ENCODE assay signal across 8 mouse cellular contexts in the genomic region with DNA sequence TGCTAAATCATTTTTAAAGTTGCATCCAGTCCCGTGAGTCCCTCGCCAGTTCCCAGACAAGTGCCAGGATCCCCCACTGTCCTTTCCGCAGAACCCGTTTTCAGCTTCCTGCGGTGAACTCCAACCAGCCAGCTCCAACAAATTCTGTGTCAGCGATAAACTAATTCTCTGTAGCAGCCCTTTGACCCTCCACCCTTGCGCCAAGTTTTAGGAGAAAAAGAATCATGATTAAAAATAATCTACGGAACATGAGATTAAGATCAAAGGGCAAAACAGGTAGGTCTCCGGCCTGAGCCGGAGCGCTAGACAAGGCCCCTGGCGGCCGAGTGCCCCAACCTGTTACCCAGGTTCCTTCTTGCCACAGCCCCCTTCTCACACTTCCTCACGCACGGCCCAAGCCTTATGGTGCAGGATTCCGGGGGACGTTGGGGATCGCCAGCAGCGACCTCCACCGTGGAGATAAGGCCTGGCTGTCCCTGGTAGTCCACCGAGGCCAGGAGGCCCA. TPM values are rescaled to one million over a fixed set of nuclear protein-coding genes. Genes with fewer than 3 reads are reported as not detected.
DNase-seq lines count a peak whose midpoint lies in the region; ATAC-seq and TF ChIP-seq lines count a peak whose summit lies in the region.

No protein-coding gene starts in this region.

- 1% methylated on average over 21 of the region's 21 CpGs for WGBS in liver, adult 2 months
- WGBS in neural tube, embryonic 15.5 days: under 1% methylated on average over 21 of the region's 21 CpGs

- peak overlapping the region; percentile 79 for H3K9ac ChIP-seq in liver, adult 2 months (ENCODE audit: low read depth, low read length)
- H3K9ac ChIP-seq in neural tube, embryonic 15.5 days (replicated peaks): peak overlapping the region; percentile 82

- H3K36me3 ChIP-seq in liver, adult 2 months (ENCODE audit: control insufficient read depth, insufficient read depth, low read length): peaks cover 24% of the 10 kb centered on the region
- H3K36me3 ChIP-seq in neural tube, embryonic 15.5 days: peaks cover 6% of the 10 kb centered on the region

- peak overlapping the region; percentile 84 for H3K4me2 ChIP-seq in neural tube, embryonic 15.5 days

- peak; percentile 25; the same call in 1 of the 2 replicates for ATAC-seq in frontal cortex, adult (ENCODE audit: low TSS enrichment)
- peak; percentile 12 for ATAC-seq in CD4-positive, CD25-positive, alpha-beta regulatory T cell, adult 4 months
- ATAC-seq in hematopoietic stem cell, adult 5-6 weeks (replicated peaks in 1 of 2; ENCODE audit: insufficient read depth in 1 of 2, low FRiP score in 2 of 2, low TSS enrichment in 1 of 2, low read depth in 1 of 2, poor library complexity in 2 of 2, severe bottlenecking in 2 of 2): peak; percentile 47 to 69
- ATAC-seq in neural tube, embryonic 15.5 days (ENCODE audit: low FRiP score): peak; percentile 80

- H3K27me3 ChIP-seq in liver, adult 2 months (ENCODE audit: control insufficient read depth, insufficient read depth, low read length): no peaks in the 10 kb centered on the region
- no peaks in the 10 kb centered on the region for H3K27me3 ChIP-seq in neural tube, embryonic 15.5 days (replicated peaks)

- peak overlapping the region; percentile 72 for H3K4me3 ChIP-seq in liver, adult 2 months (ENCODE audit: insufficient read depth, low read depth, low read length)
- peak overlapping the region; percentile 91 for H3K4me3 ChIP-seq in neural tube, embryonic 15.5 days (replicated peaks)

- no peaks in the 10 kb centered on the region for H3K9me3 ChIP-seq in neural tube, embryonic 15.5 days (replicated peaks)

- TF ChIP-seq POLR2A in liver, adult 2 months (IDR thresholded peaks at IDR 0.05; ENCODE audit: extremely low read depth, insufficient read depth, low read length): no peak

- DNase-seq in frontal cortex, postnatal 10 days (ENCODE audit: low spot score in 2 of 2): no peak
- peak; percentile 47 to 51 for DNase-seq in cerebellum, postnatal 25 days
- DNase-seq in liver, adult 2 months (ENCODE audit: extremely low read depth, low read depth, low spot score): peak; percentile 86
- no peak for DNase-seq in layer of hippocampus, adult 9-11 months

- peaks cover 11% of the 10 kb centered on the region; the same call in 1 of the 2 replicates for H3K79me2 ChIP-seq in liver, adult 2 months (ENCODE audit: control insufficient read depth, insufficient read depth, low read length)

- H3K27ac ChIP-seq in liver, adult 2 months (replicated peaks; ENCODE audit: insufficient read depth, low read depth, low read length): peak overlapping the region; percentile 83
- H3K27ac ChIP-seq in neural tube, embryonic 15.5 days (replicated peaks): peak overlapping the region; percentile 88

- peaks cover 6% of the 10 kb centered on the region for H3K4me1 ChIP-seq in liver, adult 2 months (ENCODE audit: control insufficient read depth, insufficient read depth, low read length)
- H3K4me1 ChIP-seq in neural tube, embryonic 15.5 days: peaks cover 34% of the 10 kb centered on the region

- TF ChIP-seq CTCF in liver, adult 2 months (IDR thresholded peaks at IDR 0.05; ENCODE audit: low read depth, low read length): no peak

RNA-seq across cellular contexts. Expression of gene Arl6ip1, which starts 0.5 kb away (rescaled TPM):
- 100 to 1,000 TPM; 637 to 665 TPM for polyA plus RNA-seq in CD4-positive, CD25-positive, alpha-beta regulatory T cell, adult 4 months (2017; shearing (Covaris generic))
- 189 and 223 TPM in 2 replicates for total RNA-seq in hematopoietic stem cell, adult 5-6 weeks (2017)
- 138 and 143 TPM in 2 replicates for total RNA-seq in liver, adult 2 months (2014; rRNA removed)
- 75.4 and 97.8 TPM in 2 replicates for polyA plus RNA-seq in liver, adult 2 months (2012; rRNA removed)
- 500 and 542 TPM in 2 replicates for polyA plus RNA-seq in neural tube, embryonic 15.5 days (2015; fragmentation: Nextera tagmentation; extraction: Ambion mirVana)

RNA-seq across cellular contexts. Expression of gene Rps15a, which starts 13.0 kb away (rescaled TPM):
- 1,000 to 10,000 TPM; 1,509 to 3,003 TPM for polyA plus RNA-seq in CD4-positive, CD25-positive, alpha-beta regulatory T cell, adult 4 months (2017; shearing (Covaris generic))
- total RNA-seq in hematopoietic stem cell, adult 5-6 weeks (2017): 696 and 1,494 TPM in 2 replicates
- total RNA-seq in liver, adult 2 months (2014; rRNA removed): 651 and 681 TPM in 2 replicates
- 154 and 207 TPM in 2 replicates for polyA plus RNA-seq in liver, adult 2 months (2012; rRNA removed)
- polyA plus RNA-seq in neural tube, embryonic 15.5 days (2015; fragmentation: Nextera tagmentation; extraction: Ambion mirVana): 410 and 450 TPM in 2 replicates

Comparison
In these comparisons a context has a peak if more than half of its experiments do, and no peak if none do; other contexts are left out.
1. ATAC-seq: peak in every context shown above with its lines; median percentile 80 in neural tube, embryonic 15.5 days; 58 in hematopoietic stem cell, adult 5-6 weeks; 25 in frontal cortex, adult; 12 in CD4-positive, CD25-positive, alpha-beta regulatory T cell, adult 4 months.
2. DNase-seq: peak in cerebellum, postnatal 25 days (2 of 2) and liver, adult 2 months (single experiment); none in frontal cortex, postnatal 10 days (0 of 2) and layer of hippocampus, adult 9-11 months (single experiment).